Mouse (Mus musculus): ENCODE results near the gene Rnf24. TPM values are rescaled to one million over a fixed set of nuclear protein-coding genes. Genes with fewer than 3 reads are reported as not detected.
"Not testable (repeated sequence)": the region's sequence is repeated elsewhere in the genome, so short reads cannot be mapped to it uniquely, and the experiment has no call there.

The Rnf24 gene
- total RNA-seq, 2 experiments from 2014 or later = 9.2 to 15.1 TPM

- DNase-seq (ENCODE audit: low spot score in 2 of 2) = no peak
Observed at GRCm38 (mm10) chr2:131345556-131345955, 7.1 kb downstream of the Rnf24 start.

- DNase-seq (ENCODE audit: low spot score in 2 of 2) = no peak
Observed at GRCm38 (mm10) chr2:131344449-131344848, 8.2 kb downstream of the Rnf24 start.

GRCm38 (mm10) chr2:131337602-131338001 lies 15.1 kb downstream of the Rnf24 start:
- no peak for DNase-seq (ENCODE audit: low spot score in 2 of 2)

- DNase-seq (ENCODE audit: low spot score in 2 of 2) = no peak
Observed at GRCm38 (mm10) chr2:131330548-131330947, 22.1 kb downstream of the Rnf24 start.

- no peak for DNase-seq (ENCODE audit: low spot score in 2 of 2)
Observed at GRCm38 (mm10) chr2:131328981-131329380, 23.7 kb downstream of the Rnf24 start.

- no peak for DNase-seq (ENCODE audit: low spot score in 2 of 2)
Observed at GRCm38 (mm10) chr2:131326044-131326443, 26.6 kb downstream of the Rnf24 start.

- no peak for DNase-seq (ENCODE audit: low spot score in 2 of 2)
Observed at GRCm38 (mm10) chr2:131323675-131324074, 29.0 kb downstream of the Rnf24 start.

- not testable (repeated sequence) for DNase-seq (ENCODE audit: low spot score in 2 of 2)
Observed at GRCm38 (mm10) chr2:131321192-131321591, 31.5 kb downstream of the Rnf24 start.

- DNase-seq (ENCODE audit: low spot score in 2 of 2) = no peak
Observed at GRCm38 (mm10) chr2:131319401-131319800, 33.3 kb downstream of the Rnf24 start.

- no peak for DNase-seq (ENCODE audit: low spot score in 2 of 2)
Observed at GRCm38 (mm10) chr2:131316167-131316566, 36.5 kb downstream of the Rnf24 start.

- no peak for DNase-seq (ENCODE audit: low spot score in 2 of 2)
Observed at GRCm38 (mm10) chr2:131309296-131309695, 43.4 kb downstream of the Rnf24 start.

GRCm38 (mm10) chr2:131307822-131308221 lies 44.9 kb downstream of the Rnf24 start:
- DNase-seq (ENCODE audit: low spot score in 2 of 2) = no peak

- no peak for DNase-seq (ENCODE audit: low spot score in 2 of 2)
Observed at GRCm38 (mm10) chr2:131307391-131307790, 45.3 kb downstream of the Rnf24 start.

- DNase-seq (ENCODE audit: low spot score in 2 of 2) = not testable (repeated sequence)
Observed at GRCm38 (mm10) chr2:131305226-131305625, 47.5 kb downstream of the Rnf24 start.

- DNase-seq (ENCODE audit: low spot score in 2 of 2) = no peak
Observed at GRCm38 (mm10) chr2:131304497-131304896, 48.2 kb downstream of the Rnf24 start.

GRCm38 (mm10) chr2:131301635-131302034 lies 51.1 kb downstream of the Rnf24 start:
- no peak for DNase-seq (ENCODE audit: low spot score in 2 of 2)

- DNase-seq (ENCODE audit: low spot score in 2 of 2) = no peak
Observed at GRCm38 (mm10) chr2:131300485-131300884, 52.2 kb downstream of the Rnf24 start.

GRCm38 (mm10) chr2:131298674-131299073 lies 54.0 kb downstream of the Rnf24 start:
- DNase-seq (ENCODE audit: low spot score in 2 of 2) = not testable (repeated sequence)

GRCm38 (mm10) chr2:131296746-131297261 lies 55.9 kb downstream of the Rnf24 start:
- no peak for DNase-seq (ENCODE audit: low spot score in 2 of 2)

GRCm38 (mm10) chr2:131290669-131291068 lies 62.0 kb downstream of the Rnf24 start:
- no peak for DNase-seq (ENCODE audit: low spot score in 2 of 2)

- no peak for DNase-seq (ENCODE audit: low spot score in 2 of 2)
Observed at GRCm38 (mm10) chr2:131286276-131286675, 66.4 kb downstream of the Rnf24 start.

GRCm38 (mm10) chr2:131281596-131281995 lies 71.1 kb downstream of the Rnf24 start:
- DNase-seq (ENCODE audit: low spot score in 2 of 2) = no peak

- no peak for DNase-seq (ENCODE audit: low spot score in 2 of 2)
Observed at GRCm38 (mm10) chr2:131276722-131277121, 76.0 kb downstream of the Rnf24 start.

GRCm38 (mm10) chr2:131275493-131275892 lies 77.2 kb downstream of the Rnf24 start:
- DNase-seq (ENCODE audit: low spot score in 2 of 2) = no peak
